Mouse (Mus musculus): ENCODE data around the gene Jakmip3. TPM values are rescaled to one million over a fixed set of nuclear protein-coding genes. Genes with fewer than 3 reads are reported as not detected.

The Jakmip3 gene
- polyA plus RNA-seq, 1 experiment from 2014 or later: 0.13 TPM

DNA sequence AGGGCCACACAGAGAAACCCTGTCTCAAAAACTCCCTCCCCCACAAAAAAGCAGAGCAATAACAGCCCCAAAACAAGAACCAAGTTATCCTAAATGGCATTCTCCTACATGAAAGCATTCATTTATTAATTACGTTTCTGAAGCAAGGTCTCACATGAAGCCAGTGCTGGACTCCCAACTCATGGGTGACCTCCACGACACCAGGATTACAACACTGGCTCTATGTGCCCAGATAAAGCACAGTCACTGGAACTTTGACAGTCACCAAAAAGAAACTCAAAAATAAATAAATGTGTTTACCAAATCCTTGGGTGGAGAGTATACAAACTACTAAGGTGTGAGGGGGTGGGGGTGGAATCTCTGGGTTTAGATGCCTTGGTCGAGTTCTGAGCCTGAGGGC lies 26.9 kb upstream of the Jakmip3 start:
- Histone ChIP-seq H3K27ac (replicated peaks) (no peak overlapping the region), H3K4me1 (replicated peaks; ENCODE audit: control insufficient read depth, insufficient read depth) (no peaks in the 10 kb centered on the region), H3K9ac (ENCODE audit: low read length) (no peak overlapping the region), H3K4me2 (replicated peaks; ENCODE audit: low read depth) (no peak overlapping the region), H3K27me3 (ENCODE audit: control insufficient read depth, insufficient read depth, low read length) (no peaks in the 10 kb centered on the region), H3K36me3 (ENCODE audit: control insufficient read depth, insufficient read depth, low read length) (no peaks in the 10 kb centered on the region), H3K9me3 (ENCODE audit: control insufficient read depth, low read length) (no peaks in the 10 kb centered on the region), H3K4me3 (ENCODE audit: low read depth, low read length) (no peak overlapping the region)
- WGBS: 78% methylated on average over 3 of the region's 3 CpGs
- DNase-seq (ENCODE audit: low spot score) (no peak), ATAC-seq (ENCODE audit: low FRiP score, low TSS enrichment) (no peak)
- TF ChIP-seq CTCF (IDR thresholded peaks at IDR 0.05; ENCODE audit: low read depth) (no peak), EP300 (optimal IDR thresholded peaks at IDR 0.05) (no peak)

DNA sequence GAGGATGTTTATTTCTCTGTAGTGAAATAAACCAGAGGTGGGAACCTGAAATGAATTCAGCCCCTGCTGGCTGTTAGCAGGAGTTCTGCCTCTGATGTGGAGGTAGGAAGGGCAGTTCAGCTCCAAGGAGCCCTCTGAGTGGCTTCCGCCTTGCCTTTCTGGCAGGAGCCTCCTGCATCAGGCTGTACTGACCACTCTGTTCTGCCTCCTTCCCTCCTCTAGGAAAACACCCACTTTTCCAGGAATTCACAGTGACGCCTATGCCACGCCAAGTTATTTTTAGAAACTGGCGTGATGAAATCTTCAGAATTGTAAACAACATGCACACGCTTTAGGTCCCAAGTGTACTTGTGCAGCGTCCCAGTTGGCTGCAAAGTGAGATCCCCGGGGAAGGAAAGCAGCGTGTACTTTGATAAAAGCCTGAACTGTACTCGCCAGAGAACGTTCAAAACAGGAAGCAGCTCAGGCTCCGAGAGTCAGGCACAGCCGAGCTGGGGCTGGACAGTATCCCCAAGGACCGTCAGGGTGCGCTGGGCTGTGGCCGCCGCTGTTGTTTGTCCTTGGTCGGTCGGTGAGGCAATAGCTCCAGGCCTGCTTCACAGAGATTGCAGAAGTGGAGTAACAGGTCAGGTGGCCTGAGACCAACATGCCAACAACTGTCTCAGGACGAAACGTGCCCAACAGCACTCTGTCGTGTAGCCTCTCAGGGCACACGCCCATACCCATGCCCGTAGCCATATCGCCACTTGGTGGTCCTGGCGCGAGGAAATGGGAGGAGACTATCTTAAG lies 21.2 kb upstream of the Jakmip3 start:
- H3K4me1 ChIP-seq (replicated peaks; ENCODE audit: control insufficient read depth, insufficient read depth): peaks cover 2% of the 10 kb centered on the region; the same call in 1 of the 2 replicates
- WGBS: under 1% methylated on average over 26 of the region's 26 CpGs
- peak overlapping the region; percentile 53 for H3K9ac ChIP-seq (ENCODE audit: low read length)
- no peaks in the 10 kb centered on the region for H3K27me3 ChIP-seq (ENCODE audit: control insufficient read depth, insufficient read depth, low read length)
- H3K36me3 ChIP-seq (ENCODE audit: control insufficient read depth, insufficient read depth, low read length): no peaks in the 10 kb centered on the region
- DNase-seq (ENCODE audit: low spot score) (peak; percentile 87), ATAC-seq (ENCODE audit: low FRiP score, low TSS enrichment) (peak; percentile 98)
- no peaks in the 10 kb centered on the region for H3K9me3 ChIP-seq (ENCODE audit: control insufficient read depth, low read length)
- peak overlapping the region; percentile 61 for H3K4me2 ChIP-seq (replicated peaks; ENCODE audit: low read depth)
- TF ChIP-seq CTCF (IDR thresholded peaks at IDR 0.05; ENCODE audit: low read depth) (peak; percentile 60), EP300 (optimal IDR thresholded peaks at IDR 0.05) (peak; percentile 99)
- H3K4me3 ChIP-seq (ENCODE audit: low read depth, low read length): peak overlapping the region; percentile 31
- H3K27ac ChIP-seq (replicated peaks): peak overlapping the region; percentile 95

DNA sequence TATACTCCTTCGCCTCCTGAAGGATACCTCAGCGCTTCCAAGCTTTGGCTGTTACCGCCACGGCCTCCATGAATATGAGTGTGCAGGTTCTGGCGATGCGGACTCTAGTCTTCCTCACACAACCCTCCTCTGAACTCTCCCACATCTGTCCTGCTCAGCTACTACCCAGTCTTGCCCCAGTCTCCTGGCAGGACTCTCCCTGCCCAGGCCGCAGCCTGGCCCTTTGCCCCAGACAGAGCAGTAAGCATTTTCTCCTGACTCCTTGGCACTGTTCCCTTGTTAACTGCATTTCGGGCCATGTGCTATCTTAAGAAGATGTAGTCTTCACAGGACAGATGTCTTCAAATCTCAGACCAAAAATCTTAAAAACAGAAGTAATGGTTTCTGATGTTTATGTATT lies 18.9 kb upstream of the Jakmip3 start:
- peaks cover 2% of the 10 kb centered on the region; the same call in 1 of the 2 replicates for H3K4me1 ChIP-seq (replicated peaks; ENCODE audit: control insufficient read depth, insufficient read depth)
- no peaks in the 10 kb centered on the region for H3K9me3 ChIP-seq (ENCODE audit: control insufficient read depth, low read length)
- H3K9ac ChIP-seq (ENCODE audit: low read length): no peak overlapping the region
- DNase-seq (ENCODE audit: low spot score): no peak
- ATAC-seq (ENCODE audit: low FRiP score, low TSS enrichment): no peak
- 96% methylated on average over 8 of the region's 8 CpGs for WGBS
- no peaks in the 10 kb centered on the region for H3K36me3 ChIP-seq (ENCODE audit: control insufficient read depth, insufficient read depth, low read length)
- H3K4me2 ChIP-seq (replicated peaks; ENCODE audit: low read depth): no peak overlapping the region
- TF ChIP-seq CTCF (IDR thresholded peaks at IDR 0.05; ENCODE audit: low read depth): no peak
- no peak for TF ChIP-seq EP300 (optimal IDR thresholded peaks at IDR 0.05)
- no peaks in the 10 kb centered on the region for H3K27me3 ChIP-seq (ENCODE audit: control insufficient read depth, insufficient read depth, low read length)
- no peak overlapping the region for H3K27ac ChIP-seq (replicated peaks)
- no peak overlapping the region for H3K4me3 ChIP-seq (ENCODE audit: low read depth, low read length)

DNA sequence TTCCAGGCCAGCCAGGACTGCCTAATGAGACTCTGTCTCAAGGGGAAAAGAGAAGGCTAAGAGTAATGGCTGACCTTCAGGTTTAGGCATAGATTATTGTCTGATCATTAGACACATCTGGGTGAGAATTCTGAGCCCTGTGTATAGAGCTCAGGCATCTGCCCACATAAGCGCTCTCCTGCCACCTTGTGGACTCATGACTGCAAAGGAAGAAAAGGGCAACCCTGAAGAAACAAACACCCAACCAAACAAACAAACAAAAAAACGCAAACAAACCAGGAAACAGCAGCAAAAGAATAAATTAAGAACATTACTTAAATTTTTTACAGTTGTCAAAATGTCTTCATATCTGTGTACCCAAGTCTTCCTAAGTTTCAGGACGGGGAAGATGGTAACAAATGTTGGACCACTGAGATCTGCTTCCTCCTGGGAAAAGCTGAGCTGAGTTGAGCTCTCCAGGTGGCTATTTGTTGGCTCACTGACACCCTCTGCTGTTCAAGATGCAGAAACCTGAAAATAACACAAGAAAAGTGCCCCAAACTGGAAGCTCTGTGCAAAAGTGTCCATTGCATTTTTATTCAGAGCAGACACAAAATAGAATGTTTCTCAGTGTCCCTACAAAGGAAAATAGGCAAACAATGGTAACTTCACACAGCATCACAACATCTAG lies 16.6 kb upstream of the Jakmip3 start:
- no peak overlapping the region for H3K4me2 ChIP-seq (replicated peaks; ENCODE audit: low read depth)
- DNase-seq (ENCODE audit: low spot score): peak; percentile 34
- 10% methylated on average over 3 of the region's 3 CpGs for WGBS
- no peaks in the 10 kb centered on the region for H3K27me3 ChIP-seq (ENCODE audit: control insufficient read depth, insufficient read depth, low read length)
- TF ChIP-seq CTCF (IDR thresholded peaks at IDR 0.05; ENCODE audit: low read depth) (peak; percentile 62), EP300 (optimal IDR thresholded peaks at IDR 0.05) (no peak)
- ATAC-seq (ENCODE audit: low FRiP score, low TSS enrichment): no peak
- no peak overlapping the region for H3K4me3 ChIP-seq (ENCODE audit: low read depth, low read length)
- no peaks in the 10 kb centered on the region for H3K9me3 ChIP-seq (ENCODE audit: control insufficient read depth, low read length)
- peaks cover 2% of the 10 kb centered on the region; the same call in 1 of the 2 replicates for H3K4me1 ChIP-seq (replicated peaks; ENCODE audit: control insufficient read depth, insufficient read depth)
- H3K9ac ChIP-seq (ENCODE audit: low read length): no peak overlapping the region
- H3K36me3 ChIP-seq (ENCODE audit: control insufficient read depth, insufficient read depth, low read length): no peaks in the 10 kb centered on the region
- H3K27ac ChIP-seq (replicated peaks): no peak overlapping the region

DNA sequence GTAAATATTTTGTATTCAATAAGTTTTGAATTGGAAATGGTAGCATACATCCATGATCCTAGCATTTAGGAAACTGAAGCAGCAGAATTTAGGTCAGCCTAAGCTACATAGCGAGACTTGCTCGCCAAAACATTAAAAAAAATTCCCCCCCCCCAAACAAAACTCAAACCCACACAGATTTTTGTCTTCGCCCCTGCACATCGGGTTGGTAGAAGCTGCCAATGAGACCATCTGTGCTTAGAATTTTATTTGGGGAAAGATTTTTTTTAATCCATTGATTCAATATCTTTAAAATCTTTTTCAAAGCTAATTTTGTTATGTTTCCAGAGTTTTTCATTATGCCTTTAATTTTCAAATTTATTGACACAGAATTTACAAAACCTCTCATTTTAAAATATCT lies 12.1 kb upstream of the Jakmip3 start:
- no peak for ATAC-seq (ENCODE audit: low FRiP score, low TSS enrichment)
- H3K9ac ChIP-seq (ENCODE audit: low read length): no peak overlapping the region
- WGBS: 93% methylated on average over 4 of the region's 4 CpGs

DNA sequence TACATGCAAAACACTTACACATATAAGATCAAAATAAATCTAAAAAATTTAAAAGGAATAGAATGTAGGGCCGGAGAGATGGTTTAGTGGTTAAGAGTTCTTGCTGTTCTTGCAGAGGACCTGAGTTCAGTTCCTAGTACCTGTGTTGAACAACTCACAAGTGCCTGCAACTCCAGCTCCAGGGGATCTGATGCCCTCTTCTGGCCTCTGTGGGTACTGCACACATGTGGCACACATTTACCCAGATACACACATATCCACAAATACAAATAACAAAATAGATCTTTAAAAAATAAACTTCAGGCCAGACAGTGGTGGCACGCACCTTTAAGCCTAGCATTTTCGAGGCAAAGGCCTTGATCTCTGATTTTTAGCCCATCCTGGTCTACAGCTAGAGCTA lies 6.0 kb upstream of the Jakmip3 start:
- no peak overlapping the region for H3K4me2 ChIP-seq (replicated peaks; ENCODE audit: low read depth)
- no peak overlapping the region for H3K4me3 ChIP-seq (ENCODE audit: low read depth, low read length)
- TF ChIP-seq CTCF (IDR thresholded peaks at IDR 0.05; ENCODE audit: low read depth) (peak; percentile 16; the same call in 1 of the 2 replicates), EP300 (optimal IDR thresholded peaks at IDR 0.05) (no peak)
- no peaks in the 10 kb centered on the region for H3K9me3 ChIP-seq (ENCODE audit: control insufficient read depth, low read length)
- WGBS: 89% methylated on average over 3 of the region's 3 CpGs
- DNase-seq (ENCODE audit: low spot score): no peak
- no peak overlapping the region for H3K27ac ChIP-seq (replicated peaks)
- ATAC-seq (ENCODE audit: low FRiP score, low TSS enrichment): no peak
- no peak overlapping the region for H3K9ac ChIP-seq (ENCODE audit: low read length)
- H3K27me3 ChIP-seq (ENCODE audit: control insufficient read depth, insufficient read depth, low read length): no peaks in the 10 kb centered on the region
- H3K36me3 ChIP-seq (ENCODE audit: control insufficient read depth, insufficient read depth, low read length): no peaks in the 10 kb centered on the region
- H3K4me1 ChIP-seq (replicated peaks; ENCODE audit: control insufficient read depth, insufficient read depth): no peaks in the 10 kb centered on the region

More for the DNA sequence above, 12.1 kb upstream of the Jakmip3 start:
- H3K36me3 ChIP-seq (ENCODE audit: control insufficient read depth, insufficient read depth, low read length): no peaks in the 10 kb centered on the region
- H3K27ac ChIP-seq (replicated peaks): no peak overlapping the region
- TF ChIP-seq EP300 (optimal IDR thresholded peaks at IDR 0.05) (no peak), CTCF (IDR thresholded peaks at IDR 0.05; ENCODE audit: low read depth) (no peak)
- no peak overlapping the region for H3K4me2 ChIP-seq (replicated peaks; ENCODE audit: low read depth)
- H3K9me3 ChIP-seq (ENCODE audit: control insufficient read depth, low read length): no peaks in the 10 kb centered on the region
- no peak for DNase-seq (ENCODE audit: low spot score)
- no peaks in the 10 kb centered on the region for H3K4me1 ChIP-seq (replicated peaks; ENCODE audit: control insufficient read depth, insufficient read depth)
- H3K4me3 ChIP-seq (ENCODE audit: low read depth, low read length): no peak overlapping the region
- no peaks in the 10 kb centered on the region for H3K27me3 ChIP-seq (ENCODE audit: control insufficient read depth, insufficient read depth, low read length)

Data from stomach, postnatal 0 days (tissue).